Mouse (Mus musculus) kidney, postnatal 14 days (tissue): ENCODE measurements around the gene Atg7.
"Not testable (repeated sequence)": the region's sequence is repeated elsewhere in the genome, so short reads cannot be mapped to it uniquely, and the experiment has no call there.

Source experiments
- DNase-seq: peaks from one replicate; pipeline ENCODE4 v3.0.0; 2022; ENCODE audit warnings: mixed read lengths

The Atg7 gene

DNA sequence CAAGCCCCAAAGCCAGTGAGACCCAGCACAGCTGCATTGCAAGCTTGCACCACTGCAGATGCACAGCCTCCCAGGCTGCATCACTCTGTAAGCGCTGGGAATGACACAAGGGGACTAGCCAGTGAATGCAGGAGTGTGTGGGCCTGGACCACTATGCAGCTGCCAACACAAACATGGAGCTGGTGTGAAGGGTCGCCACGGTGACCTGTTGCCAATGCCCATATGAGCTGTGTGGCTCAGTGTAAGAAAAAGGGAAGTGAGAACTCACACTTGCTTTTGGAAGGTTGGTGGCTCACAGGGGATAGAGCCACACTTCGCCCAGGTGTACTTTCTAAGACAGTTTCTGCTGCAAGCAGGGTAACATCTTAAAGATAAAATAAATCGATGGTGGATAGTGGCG is 243.1 kb downstream of the Atg7 start:
- DNase-seq = no peak

DNA sequence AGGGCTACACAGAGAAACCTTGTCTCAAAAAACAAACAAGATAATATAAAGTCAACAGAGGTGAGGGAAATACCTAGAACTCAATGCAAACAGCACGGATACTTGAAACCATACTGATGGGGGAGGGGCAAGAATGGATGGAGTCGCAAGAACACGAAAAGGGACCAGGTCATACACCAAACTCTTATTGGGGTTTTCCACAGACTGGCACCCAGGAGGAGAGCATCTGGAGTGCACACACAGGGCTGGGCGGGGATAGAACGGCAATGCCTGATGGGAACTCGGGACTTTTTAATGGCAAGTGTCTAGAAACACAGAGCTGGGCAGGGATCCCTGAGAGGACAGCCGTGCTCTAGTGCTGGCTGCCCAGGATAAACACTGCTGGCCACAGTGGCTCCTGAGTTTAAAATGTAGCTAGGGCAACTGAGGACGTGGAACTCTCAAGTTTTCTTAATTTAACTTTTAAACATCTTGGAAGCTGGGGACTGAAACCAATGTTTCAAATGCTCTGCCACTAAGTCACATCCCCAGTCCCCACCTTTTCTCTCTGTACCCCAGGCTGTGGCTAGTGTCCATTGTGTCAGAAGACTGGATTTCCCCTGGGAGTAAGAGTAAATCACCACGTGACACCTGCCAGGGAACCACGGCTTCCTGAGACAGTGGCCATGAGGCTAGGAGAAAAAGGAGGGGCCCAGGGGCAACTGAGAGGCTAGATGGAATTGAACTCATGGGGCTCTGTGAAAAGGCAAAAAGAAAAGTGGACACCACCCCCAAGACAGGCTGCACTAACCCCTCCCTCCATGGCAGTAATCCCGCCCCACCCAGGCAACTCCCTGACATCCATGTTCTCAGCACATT is 243.8 kb downstream of the Atg7 start:
- DNase-seq = no peak

DNA sequence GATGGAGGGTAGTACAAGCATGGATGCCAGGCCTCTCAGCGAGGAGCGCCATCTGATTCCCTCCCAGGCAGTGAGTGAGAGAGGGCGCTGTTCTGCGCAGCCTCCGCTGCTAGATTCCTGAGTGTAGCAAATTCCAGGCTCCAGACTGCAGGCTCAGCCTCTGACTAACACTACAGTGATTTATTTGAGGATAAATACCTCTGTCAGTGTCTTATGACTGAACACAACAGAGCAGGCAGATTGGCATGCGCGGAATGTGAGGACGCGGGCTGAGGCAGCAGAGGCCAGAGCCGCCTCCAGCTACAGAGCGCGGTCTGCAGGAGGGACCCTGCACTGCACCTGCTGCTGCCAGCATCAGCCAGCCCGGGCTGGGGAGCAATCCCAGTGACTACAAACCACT is 246.0 kb downstream of the Atg7 start:
- DNase-seq = peak; percentile 92

DNA sequence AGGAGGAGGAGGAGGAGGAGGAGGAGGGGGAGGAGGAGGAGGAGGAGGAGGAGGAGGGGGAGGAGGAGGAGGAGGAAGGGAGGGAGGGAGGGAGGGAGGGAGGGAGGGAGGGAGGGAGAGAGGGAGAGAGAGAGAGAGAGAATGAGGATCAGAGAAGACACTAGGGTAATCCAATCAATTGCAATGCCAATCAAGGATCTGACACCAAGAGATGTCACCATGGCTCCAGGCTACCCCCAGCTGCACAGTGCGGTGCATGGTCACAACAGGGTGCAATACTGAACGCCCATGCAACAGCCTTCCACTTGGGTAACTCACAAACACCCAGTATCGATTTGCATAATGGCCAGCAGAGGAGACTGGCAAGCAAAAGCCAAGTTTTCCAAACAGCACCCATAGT is 247.1 kb downstream of the Atg7 start:
- not testable (repeated sequence) for DNase-seq

DNA sequence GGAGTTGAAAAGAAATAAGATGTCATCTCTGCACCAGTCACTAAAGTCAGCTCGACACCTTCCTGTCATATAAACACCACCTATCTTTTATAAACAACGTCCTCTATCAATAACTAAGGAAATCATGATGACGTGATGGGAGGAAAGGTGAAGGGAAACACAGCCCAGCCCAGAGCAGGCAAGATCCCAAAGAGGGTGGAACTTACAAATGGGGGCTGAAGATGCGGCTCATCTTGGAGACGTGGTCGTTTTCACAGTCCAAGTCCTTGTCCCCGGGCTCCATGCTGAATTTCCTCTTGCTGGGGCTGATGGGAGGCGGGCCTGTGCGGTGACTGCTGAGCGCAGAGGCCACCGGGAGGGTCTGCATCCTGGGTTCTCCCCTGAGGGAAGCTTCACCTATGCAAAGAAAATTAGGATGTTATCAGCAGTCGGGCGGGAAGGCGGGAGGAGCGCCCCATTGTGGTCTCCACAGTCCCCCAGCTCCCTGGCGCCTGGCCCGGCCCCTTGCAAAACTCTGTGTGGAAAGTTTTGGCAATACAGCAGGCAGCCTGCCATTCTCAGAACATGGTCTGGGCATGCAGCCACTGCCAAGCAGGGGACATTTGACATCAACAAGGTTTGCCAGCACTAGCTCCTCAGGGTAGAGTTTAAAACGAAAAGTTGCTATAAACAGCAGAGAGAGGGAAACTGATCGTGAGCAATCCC is 247.7 kb downstream of the Atg7 start:
- DNase-seq = peak; percentile 90

DNA sequence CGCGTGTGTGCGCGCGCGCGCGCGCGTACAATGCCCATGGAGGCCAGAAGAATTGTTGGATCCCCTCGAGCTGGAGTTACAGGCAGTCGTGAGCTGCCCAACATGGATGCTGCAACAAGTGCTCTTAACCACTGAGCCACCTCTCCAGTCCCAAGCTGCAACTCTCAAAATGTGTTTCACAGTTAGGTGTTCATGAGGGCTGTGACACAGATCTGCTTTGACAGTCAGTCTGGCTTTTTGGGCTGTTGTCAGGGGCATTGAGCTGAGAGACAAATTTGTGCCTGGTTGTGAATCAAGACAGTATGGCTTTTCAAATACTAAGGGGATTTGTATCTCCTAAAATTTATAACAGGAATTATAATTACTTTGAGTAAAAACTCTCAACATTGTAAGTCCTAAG is 248.4 kb downstream of the Atg7 start:
- no peak for DNase-seq

DNA sequence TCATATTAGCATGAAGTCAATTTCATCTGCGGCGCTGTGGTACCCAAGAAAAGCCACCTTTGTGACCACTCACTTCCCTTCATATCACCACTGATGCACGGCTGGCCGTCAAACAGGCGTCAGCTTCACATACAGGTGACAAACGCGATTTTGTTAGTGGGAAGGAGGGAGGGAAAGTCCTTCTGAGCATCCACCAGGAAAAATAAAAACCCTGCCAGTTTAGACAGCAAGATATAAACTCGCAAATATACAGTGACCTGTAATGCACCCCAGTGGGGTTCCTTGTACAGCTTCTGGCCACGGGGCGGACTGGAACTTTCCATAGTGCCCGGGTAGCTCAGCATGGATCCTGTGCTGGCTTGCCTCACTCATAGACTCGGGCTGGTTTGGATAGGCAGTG is 248.9 kb downstream of the Atg7 start:
- no peak for DNase-seq

DNA sequence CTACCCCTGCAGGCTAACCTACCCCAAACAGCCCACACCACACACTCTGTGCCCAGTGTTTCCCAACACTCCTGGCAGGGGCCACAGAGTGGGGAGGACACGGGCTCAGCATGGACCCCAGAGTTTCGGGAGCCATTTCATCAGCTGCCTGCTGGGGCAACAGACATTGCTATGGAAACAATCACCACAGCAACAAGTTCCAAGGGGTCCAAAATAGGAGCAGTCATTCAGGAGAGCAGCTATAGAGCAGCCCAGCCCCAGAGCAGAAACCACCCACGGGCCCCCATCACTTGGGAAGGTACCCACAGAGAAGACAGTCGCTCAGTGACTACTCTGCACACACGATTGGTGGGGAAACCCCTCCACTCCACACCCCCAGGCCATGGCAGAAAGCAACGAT is 249.5 kb downstream of the Atg7 start:
- DNase-seq = no peak

DNA sequence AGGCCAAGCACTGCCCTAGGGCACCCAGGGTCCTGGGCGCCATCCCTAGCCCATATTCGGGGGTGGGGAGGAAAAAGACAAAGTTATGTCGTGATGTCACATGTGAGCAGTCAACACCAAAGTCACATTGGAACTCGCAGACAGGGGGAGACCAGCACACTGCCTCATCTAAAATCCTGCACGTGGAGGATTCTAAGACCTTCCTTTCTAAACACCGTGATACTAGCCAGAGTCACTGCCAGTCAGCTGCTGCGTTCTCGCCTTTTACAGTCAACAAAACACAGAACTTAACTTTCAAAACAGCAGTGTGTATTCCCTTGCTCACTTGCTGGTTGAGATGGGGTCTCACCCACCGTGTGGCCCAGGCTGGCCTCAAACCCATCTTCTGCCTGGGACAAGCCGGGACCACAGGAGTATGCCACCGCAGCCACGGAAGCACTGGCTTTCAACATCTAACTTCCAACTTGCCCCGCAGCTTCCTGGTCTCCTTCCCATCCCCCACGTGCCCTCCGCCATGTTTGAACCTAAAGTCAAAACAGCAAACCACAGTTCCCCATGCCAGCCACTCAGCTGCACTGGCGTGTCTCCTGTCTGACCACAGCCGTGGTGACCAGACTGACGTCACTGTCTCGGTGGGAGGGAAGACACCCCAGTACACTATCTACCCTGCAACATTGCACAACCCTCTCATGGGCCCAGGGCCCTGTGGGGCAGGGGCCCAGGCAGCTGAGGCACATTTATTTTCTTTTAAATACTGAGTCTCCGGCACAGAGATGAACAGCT is 250.7 kb downstream of the Atg7 start:
- DNase-seq = no peak

DNA sequence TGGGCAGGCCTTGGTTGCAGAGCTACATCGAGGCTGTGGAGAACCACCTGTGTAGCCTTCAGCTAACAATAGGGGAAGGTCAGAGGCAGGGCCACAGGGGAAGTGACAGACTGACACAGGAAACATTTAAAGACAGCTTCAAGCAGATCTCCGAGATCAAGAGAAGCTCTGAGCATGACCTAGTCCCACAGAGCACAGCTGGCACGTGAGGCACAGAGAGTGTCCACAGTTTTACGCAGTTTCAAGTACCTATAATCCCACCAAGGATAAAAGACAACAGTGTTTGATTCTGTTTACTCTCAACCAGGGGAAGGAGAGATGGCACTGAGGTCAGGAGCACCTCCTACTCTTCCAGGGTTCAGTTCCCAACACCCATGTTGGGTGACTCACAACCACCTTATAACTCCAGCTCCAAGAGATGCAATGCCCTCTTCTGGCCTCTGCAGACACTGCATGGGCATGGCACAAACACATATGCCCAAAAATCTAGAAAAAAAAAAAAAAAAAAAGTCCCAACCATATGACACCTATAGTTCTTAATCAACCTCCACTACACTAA is 251.7 kb downstream of the Atg7 start:
- DNase-seq = no peak

DNA sequence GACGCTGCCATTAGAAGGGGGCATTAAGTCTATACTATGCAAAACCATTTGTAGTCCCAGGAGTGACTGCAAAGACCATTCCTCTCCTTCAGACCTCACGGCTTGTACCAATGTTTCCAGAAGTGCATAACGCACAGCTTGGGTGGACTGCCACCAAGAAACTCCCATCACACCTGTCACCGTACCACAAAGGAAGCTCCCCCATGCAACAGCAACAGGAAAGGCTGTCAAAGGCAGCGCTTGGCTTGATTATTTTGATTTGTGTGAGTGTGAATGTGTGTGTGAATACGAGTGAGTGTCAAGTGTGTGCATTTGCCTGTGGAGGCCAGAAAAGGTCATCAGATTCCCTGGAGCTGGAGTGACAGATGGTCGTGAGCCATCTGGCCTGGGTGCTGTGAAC is 252.3 kb downstream of the Atg7 start:
- no peak for DNase-seq

DNA sequence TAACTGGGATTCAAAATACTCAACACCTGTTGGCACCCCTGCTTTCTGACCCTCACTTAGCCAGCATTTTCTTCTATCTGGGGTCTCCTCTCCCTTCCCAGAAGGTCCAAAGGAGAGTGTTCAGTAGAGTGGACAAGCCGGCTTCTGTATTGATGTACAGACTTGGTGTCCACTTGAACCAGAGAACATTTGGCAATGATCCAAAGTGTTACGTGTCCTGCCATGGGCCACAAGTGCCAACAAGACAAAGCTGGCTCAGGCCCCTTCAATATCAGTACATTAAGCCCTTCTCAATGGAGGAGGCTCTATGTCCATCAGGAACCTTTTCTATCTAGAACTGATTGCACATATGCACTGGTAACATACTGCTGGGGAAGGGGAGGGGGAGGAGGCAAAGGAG is 253.4 kb downstream of the Atg7 start:
- no peak for DNase-seq

DNA sequence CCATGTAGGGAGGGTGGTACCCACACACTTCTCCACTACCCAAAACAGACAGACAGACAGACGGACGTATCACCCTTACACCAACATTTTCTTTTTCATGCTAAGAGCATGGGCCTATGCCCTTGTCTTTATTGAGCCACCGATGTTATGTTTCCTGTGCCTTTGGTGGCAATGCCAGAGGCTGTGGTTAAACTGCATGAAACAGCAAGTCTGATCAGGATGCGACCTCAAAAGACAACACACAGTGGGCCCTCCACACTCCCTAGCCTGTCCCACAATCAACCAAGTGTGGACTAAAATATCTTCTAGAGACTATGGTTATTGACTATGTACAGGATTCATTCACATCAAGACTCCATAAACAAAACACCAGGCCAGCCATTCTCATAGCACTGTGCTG is 256.1 kb downstream of the Atg7 start:
- no peak for DNase-seq

DNA sequence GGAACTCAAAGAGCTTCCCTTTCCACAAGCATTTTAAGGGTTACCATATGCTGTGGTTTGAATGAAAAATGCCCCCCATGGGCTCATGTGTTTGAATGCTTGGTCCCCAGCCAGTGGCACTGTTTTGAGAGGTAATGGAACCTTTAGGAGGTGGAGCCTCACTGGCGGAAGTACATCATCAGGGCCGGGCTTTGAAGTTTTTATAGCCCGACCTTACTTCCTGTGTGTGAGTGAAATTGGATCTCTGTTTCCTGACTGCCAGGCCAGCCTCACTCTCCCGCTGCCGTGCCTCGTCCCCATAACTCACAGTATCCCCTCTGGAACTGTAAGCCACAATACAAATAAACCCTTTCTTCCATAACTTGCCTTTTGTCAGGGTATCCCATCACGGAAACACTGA is 256.8 kb downstream of the Atg7 start:
- no peak for DNase-seq

DNA sequence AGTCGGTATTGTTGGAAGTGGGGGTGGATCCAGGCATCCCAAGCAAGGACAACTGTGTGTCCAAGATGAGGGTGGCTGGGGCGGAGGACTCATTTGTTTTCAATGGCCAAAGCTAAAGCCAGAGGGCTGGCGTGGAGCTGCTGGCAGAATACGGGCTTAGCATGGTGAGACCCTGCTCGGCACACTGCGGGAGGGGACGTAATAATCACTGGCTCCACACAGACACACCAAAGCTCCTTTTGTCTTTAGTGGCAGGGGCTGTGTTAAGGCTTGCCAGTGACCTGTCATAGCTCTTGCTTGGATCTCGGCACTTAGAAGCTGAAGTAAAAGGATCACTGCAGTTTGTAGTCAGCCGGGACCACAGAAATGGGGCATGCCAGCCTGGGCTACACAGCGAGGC is 257.3 kb downstream of the Atg7 start:
- DNase-seq = no peak

DNA sequence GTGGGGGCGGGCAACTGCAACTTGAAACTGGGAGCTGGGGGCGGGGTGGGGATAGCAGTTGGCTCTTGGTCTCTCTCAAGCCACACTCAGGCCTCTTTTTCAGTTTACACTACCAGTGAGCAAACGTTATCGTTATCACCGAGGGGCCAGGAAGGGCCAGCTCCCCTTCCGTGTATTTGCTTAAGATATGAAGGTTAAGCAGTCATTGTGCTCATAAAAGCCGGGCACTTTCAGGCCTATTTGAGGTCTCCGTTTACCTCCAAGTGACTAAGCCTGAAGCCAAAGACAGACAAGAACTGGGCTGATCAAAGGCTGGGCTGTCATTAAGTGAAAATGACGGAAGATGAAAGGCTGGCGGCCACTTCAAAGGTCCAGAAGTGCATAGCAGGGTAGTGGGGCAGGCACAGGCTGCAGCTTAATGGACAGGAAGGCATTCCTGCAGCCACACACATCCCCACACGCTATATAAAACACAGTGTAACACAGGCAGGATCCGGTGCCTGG is 258.5 kb downstream of the Atg7 start:
- DNase-seq = no peak

DNA sequence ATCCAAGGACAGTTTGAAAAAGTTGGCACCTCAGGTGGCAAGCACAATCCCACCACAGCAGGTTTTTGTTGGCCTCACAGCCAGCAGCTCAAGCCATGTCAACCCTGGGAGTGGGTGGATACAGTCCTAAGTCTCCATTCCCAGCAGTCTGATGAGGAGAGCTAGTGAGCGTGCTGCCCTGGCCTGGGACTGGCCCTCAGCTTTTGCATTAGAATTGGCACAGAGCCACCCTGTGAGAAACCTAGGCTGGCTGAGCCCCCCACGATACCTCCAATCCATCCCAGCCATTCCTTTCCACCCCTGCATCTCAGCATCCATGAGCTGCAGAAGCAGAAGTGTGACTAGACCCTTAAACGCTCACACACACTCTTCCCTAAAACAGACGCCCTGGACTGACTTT is 259.0 kb downstream of the Atg7 start:
- DNase-seq = no peak

DNA sequence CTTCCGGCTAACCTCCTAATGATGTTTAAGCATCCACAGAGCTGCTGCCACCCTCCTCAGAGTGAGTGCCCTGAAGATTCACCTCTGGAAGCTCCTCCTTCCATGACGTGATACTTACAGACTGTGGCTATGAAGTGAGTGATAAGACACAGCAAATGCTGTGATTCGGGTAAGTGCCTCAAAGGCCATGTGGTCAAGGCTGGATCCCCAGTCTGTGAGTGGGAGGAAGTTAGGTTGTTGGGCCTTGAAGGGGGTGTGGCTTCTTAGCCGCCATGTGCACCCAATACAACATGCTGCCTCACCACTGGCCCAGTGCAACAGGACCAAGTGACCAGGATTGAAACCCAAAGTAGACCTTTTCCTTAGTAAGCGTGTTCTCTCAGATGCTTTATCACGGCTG is 261.3 kb downstream of the Atg7 start:
- DNase-seq = no peak

DNA sequence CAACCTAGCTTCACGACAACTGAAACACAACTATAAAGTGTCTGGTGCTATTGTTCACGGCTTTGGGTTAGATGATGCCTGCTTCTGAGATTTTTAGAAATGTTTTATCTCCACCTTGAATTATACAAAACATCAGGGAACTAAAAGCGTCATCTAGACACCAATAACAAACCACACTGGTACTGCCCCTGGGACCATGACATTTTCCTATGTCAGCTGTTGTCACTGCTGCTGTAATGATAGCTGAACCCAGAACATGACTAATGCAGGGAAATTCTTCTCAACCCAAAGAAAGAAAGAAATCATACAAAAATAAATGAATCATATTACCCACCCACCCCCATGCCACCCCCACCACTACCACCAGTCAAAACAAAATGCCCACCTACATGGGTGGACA is 261.9 kb downstream of the Atg7 start:
- no peak for DNase-seq

DNA sequence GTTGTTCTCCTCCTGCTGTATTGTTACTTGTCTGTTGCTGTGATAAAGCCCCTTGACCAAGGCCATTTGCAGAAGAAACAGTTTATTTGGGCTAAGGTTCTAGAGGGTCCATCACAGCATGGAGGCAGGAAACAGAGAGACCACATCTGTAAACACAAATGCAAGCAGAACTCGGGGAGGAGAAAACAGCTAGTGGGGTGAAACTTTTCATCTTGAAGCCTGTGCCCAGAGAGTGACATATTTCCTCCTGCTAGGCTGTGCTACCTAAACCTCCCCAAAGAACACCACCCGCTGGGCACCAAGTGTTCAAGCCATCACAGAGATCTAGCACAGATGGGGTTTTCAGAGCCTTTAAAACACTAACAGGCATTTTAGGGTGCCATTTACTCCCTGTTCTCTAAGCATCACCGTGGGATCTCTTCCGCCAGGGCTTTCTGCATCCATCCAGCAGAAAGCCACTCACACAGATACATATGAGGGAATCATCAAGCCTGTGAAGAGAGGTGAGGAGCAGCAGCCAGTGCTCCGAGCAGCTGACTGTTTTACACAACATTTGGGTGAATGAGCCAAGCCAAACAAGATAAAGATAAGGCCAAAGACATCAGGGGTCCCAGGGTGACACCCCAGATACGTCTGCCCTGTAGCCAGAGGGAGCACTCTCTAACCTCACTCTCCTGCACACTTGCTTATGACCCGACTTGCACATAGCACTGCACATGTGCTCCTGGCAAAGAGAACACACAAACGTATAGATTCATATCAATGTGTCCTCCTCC is 262.5 kb downstream of the Atg7 start:
- DNase-seq = no peak

DNA sequence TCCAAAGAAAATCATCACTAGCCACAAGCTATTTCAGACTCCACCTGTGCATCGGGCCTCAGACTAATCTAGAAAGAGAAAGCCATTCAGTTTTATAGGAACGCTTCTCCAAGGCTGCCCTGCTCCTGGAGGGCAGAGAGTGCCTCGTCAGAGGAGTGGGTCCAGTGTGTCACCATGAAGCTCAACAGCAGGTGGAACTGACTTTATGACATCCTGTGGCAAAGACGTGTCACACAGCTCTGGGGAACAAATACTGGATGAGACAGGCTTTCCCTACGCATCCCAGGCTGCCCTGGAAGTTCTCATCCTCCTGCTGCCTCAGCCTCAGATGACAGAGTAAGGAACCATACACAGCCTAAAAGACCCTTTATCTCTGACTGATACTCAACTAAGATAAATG is 263.3 kb downstream of the Atg7 start:
- DNase-seq = no peak

DNA sequence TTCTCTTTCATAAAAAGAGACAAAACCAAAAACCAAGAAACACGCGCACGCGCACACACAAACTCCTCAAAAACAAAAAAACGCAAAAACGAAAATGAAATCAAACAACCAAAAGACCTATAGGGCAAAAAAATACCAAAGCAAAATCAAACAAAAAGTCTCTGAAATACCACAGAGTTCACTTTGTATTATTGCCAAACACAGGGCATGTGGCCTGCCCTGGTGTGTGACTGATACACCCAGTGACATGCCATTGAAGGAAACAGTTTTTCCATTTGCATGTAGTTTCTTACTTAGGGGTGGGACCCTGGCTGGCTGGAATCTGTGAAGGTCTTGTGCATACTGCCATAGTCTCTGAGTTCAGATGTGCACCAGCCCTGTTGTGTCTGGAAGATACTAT is 264.6 kb downstream of the Atg7 start:
- no peak for DNase-seq
